Mouse (Mus musculus) neutrophil, adult 5-6 weeks (primary cell): ENCODE results near the gene Dclk3. TPM values are rescaled to one million over a fixed set of nuclear protein-coding genes. Genes with fewer than 3 reads are reported as not detected.

Experiments
- ATAC-seq: fragments of 151-379, 151-347 bp; 2 replicates; pipeline ENCODE4 v1.8.0; 2017; ENCODE audit warnings: mild to moderate bottlenecking, moderate TSS enrichment; ENCODE audit not compliant: insufficient number of reproducible peaks, poor library complexity, low FRiP score, severe bottlenecking; ENCODE audit errors: extremely low read depth
- total RNA-seq: library from RNA; stranded (forward); fragments of 200-1000 nt; gene quantifications from 2 replicates; pipeline ENCODE4 v1.2.3, GENCODE M21; 2017

Dclk3 gene
- total RNA-seq, 1 experiment from 2014 or later = not detected

DNA sequence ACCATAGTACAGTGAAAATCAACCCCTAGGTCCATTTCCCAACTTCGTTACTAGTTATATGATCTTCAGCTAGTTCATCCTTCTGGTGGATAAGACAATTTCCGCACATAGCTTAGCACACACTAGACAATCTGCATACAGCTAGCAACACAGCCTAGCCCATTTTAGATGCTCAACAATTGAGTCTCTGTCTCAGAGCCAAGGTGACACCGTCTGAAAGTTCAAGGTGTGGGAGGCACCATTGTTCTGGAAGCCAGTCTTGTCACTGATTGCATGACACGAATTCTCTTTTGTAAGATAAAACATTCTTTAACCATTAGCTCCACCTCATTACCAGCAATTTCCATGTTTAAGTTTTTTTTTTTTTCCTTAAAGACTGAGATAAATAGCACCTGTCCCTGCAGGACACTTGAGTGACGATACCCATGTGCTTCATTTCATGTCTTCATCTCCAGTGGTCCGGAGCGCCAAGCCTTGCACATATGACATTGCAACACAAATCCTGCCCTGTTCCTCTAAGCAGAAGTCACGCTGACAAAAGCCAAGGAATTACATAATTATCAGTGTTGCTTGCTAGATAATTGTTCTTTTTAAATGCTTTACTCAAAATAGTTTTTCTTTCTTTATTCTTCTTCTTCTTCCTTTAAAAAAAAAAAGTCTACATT, 10.1 kb upstream of the Dclk3 start:
- ATAC-seq = no peak

DNA sequence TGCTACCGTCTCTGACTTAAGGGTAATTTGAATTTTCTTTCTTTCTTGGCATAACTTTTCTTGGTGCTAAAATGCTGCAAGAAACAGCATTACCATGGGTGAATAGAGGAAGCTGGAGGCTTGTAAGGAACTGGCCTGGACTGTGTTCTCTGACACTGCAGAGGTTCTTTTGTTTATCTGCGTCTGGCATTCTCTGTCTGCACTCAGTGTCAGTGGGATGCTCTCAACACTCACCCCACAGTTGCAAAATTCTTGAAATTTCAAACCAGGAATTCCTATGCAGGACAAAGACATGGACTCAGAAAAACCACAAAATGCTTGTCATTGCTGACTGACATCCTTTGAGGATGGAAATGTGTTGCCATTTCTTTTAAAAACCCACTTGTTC, 9.5 kb upstream of the Dclk3 start:
- no peak for ATAC-seq

DNA sequence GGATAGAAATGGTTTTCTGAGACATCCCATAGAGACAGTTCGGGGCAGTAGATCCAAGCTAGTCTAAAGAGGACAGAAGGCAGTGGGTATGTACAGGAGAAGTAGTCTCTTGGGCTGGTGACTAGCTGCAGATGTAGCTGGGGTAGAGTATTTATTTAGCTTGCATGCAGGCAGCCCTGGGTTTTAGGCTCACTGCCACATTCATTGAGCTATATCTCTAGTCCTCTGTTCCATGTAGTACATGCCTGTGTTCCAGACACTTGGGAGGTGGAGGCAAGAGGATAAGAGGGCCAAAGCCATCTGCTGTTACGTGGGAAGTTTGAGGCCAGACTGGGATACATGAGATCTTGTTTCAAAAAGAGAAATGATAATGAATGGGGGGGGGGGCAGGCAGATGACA, 3.5 kb upstream of the Dclk3 start:
- ATAC-seq = no peak

DNA sequence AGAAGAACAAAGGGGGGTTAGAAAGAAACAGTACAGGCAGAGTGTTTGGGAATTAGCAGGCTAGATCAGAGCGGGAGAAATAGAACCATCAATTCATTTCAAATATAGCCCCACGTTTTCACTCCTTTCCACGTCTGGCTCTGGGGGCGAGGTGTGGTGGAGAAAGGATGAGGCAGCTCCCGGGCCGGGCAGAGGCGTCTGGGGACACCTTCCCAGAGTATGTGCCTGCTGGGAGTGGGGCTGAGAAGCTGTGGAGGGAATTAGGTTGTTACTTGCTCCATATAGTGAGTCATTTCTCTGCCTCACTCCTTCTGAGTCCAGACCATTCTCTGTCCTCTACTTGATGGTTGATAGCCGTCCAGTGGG, 938 bp downstream of the Dclk3 start:
- ATAC-seq = no peak

DNA sequence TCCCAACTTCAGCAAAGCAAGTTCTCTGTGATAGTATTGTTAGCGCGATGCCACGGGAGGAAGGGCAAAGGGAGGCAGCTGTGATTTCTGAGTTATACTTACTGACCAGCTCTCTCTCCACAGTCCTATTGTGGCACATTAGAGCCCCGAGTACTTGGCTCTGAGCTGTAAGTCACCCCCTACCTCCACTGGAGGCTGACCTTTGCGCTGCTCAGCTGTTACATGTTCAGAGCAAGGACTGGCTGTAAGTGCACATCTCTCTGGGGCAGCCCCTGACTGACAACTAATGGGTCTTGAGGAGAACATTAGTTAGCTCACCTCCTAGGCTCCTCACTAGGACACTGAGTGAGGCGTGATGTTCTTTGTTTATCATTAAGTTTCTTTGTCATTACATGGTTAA, 1.6 kb downstream of the Dclk3 start:
- ATAC-seq = no peak

DNA sequence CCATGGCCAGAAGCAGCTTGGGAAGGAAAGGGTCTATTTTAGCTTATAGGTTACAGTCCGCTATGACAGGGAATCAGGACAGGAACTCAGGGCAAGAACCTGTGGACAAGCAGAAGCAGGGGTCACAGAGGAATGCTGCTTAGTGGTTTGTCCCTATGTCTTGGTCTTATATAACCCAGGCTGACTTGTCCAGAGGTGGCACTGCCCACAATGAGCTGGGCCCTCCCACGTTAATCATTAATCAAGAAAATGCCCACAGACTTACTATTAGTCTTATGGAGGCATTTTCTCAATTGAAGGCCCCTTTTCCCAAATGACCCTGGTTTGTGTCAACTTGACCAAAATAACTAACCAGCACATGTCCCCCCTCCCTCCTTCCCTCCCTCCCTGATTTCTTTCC, 2.3 kb downstream of the Dclk3 start:
- no peak for ATAC-seq

DNA sequence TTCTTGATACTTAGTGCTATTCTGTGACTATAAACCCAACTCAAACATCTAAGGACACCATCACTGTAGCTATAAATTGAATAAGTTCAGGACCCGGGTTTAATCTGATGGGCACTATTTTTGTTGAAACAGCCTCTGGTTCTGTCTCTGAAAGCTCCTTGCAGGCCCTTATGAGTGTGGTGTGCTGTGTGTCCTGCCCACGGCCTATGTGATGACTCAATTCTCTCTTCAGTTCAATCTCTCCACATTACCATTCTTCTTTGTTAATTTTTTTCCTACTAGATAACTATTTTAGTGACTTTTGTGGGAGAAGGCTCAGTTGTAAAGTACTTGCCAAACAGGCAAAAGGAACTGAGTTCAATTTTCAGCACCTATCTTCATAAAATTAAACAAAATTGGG, 7.3 kb downstream of the Dclk3 start:
- no peak for ATAC-seq

DNA sequence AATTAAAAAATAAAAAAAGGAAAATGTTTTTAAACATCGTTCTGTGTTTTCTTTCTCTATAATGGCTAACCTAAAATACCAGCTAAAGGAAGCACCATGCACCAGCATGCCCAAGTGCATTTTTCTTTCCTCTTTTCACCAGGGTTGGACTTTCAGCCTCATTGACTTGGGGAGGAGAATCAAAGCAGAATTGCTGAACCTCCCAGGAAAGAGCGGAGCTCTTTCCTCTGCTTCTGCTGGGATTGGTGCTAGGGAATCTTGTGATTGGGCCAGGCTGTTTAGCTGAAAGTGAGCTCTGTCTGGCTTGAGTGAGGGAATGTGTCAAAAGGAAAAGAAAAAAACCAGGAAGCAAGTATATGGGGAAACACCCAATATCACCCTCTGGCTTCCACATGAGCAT, 10.1 kb downstream of the Dclk3 start:
- ATAC-seq = no peak

DNA sequence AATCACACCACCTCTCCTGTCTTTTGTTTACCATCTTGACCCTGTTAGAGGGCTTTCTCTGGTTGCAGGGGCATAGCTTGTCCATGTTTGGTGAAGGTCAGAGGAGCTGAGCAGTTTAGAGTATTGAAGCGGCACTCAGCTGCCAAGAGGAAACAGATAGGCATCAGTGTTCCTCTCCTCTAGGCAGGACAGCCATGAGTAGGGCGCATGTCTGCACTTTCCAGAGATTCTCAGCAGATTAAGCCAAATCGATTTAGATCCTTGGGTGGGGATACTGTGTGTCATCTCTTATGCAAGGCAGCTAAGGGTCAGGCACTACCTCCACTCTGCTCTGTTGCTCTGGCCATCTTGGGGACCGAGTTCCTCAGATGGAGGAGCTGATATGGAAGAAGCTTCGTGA, 11.0 kb downstream of the Dclk3 start:
- ATAC-seq = no peak

DNA sequence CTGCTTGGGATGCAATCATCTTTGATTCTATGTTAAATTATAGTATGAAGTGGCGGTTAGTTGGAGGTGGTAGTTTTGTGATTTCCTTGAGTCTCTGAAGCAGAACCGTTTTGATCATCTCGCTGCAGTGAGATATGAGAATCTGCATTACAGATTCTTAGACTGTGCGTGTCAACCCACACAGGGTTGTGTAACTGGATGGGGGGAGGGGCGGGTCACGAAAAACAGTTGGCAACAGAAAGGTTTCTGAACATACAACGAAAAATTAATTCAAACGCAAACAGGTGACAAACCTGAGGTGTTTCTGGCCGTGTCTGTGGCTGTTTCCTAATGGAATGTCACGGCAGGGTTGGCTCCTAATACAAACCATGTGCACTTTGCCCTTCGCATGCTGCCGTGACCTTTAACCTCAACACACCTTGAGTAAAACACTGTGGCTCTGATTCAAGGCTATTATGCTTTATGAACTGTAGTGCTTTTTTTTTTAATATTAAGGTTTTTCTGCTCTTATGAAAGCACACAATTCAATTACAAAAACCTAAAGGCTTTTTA, 12.0 kb downstream of the Dclk3 start:
- ATAC-seq = no peak

DNA sequence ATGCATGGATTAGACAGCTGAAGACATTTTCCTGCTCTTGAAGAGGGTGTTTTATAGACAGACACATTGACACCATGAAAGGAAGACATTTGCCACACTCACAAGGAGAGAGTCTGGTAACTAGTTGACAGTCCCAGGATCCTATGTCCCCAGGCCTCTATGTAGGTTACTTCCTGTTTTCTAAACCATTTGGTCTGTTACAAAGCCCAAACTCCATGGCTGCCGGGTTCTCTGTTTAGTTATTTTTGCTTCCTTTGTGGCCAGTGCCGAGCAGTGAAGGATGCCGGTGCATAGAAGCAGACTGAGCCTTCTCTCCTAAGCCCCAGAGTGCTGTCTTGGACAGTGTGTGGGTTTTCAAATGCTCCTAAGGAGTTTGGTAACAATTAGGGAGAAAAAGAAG, 15.0 kb downstream of the Dclk3 start:
- no peak for ATAC-seq

DNA sequence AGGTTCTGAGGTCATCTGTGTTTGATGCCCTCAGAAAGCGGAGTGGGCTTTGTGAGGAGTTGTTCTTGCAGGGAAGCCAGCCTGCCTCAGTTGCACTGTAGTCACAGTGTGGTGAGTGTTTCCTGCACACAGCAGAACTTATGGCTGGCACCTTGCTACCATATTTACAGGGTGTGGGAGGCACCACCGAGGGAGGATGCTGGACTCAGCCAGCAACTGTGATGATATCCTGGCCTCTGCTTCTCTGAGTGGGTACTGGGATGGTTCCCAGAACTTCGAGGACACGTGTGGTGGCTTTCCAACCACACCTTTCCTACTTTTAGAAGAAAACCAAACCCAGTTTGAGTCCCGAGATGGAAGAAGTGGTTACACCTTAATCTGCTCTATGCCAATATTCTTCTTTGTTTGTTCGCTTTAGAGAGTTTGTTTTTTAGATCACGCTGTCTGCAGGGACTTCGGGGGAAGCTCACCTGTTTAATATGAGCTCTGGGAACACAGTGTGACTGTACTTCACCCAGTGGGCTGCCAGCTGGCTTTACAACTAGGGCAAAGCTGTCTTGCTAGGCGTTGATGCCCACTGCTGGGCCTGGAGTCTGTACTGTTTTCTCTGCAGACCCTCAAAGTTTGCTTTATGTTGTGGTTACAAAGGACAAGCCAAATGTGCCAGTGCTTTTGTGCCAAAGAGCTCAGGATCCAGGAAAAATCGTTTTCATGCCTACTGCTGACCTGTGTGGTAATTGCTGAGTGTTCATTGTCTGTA, 18.5 kb downstream of the Dclk3 start:
- ATAC-seq = no peak

DNA sequence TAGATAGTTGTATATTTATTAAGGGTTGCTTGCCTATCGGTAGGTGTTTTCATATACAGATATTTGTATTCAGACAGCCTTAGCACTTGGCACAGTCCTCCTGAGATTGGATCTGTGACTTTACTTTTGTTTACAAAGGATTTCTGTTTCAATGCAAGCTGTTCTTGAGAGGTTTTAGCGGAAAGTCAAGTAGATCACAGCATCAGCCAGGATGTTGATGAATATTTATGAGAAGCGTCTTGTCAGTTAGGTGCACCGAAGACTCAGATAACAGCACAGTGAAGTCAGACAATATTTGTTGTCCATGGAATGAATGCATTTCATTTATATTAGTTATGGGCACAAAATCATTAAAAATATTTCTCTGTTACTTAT, 19.0 kb downstream of the Dclk3 start:
- no peak for ATAC-seq

DNA sequence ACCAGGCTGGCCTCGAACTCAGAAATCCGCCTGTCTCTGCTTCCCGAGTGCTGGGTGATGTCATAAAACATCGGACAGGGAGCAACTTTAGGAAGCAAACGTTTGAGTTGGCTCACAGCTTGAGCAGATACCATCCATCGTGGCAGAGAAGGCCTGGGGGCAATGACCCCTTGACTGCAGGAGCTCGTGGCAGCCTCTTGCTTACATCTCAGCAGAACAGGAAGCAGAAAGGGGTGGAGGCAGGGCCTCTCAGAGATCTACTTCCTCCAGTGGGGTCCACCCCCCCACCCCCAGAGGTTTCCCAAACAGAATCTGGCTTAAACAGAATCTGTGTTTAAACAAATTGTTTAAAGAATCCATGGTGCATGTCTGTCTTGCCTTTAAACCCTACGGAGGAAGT, 20.6 kb downstream of the Dclk3 start:
- ATAC-seq = no peak

DNA sequence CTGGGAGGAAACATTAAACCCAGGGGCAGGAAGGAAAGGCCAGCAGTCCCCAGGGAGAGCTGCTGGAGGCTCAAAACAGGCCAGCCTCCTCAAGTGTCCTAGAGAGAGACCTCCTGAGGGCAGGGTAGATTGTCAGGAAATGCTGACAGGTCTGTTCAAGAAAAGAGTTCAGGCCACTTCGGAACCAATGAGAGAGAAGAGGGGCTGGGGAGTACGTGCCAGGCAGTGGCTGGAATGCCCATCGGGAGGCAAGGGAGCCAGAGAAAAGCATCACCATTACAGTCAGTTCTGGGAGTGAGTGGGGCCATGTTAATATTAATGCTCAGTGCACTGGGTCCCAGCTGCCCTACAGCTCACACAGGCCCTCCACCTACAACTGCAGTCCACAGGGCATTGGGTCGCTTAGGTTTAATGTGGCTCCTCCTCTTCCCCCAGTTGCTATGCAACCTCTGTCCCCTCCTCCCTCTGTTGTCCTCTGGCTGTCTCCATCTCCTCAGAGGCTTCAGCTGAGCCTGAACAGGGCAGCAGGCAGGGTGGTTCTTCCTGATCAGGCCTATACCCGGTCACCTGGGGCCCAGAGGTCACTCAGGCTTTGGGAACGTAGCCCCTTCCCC, 21.4 kb downstream of the Dclk3 start:
- no peak for ATAC-seq

DNA sequence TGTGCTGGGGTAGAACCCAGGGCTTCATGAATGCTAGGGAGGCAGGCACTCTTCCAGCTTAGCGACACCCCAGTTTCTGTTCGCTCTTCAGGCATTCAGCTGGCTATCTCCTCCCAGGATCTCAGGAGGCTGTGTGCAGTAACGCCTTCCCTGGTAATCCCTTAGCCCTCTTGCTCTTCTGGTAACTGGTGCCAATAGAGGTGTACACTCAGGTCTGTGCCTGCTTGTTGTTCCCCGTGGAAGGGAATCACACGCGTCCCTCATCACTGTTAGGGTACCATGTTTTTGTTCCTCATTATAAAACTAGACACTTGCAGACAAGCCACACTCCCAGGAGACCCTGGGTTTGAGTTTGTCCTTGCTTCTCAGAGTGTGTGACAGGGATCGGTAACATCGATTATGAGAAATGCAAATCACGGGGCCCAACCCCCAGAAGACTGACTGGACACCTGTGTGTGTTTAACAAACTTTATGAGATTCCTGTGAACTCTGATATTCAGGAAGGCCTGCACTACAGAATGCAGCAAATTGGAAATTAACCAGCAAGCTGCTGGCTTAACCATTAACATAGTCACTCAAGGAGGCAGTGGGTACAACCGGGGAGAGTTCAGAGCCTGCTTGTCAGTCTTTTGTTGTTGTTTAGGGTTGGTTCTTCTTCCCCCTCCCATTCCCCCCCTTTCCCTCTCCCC, 22.7 kb downstream of the Dclk3 start:
- ATAC-seq = no peak

DNA sequence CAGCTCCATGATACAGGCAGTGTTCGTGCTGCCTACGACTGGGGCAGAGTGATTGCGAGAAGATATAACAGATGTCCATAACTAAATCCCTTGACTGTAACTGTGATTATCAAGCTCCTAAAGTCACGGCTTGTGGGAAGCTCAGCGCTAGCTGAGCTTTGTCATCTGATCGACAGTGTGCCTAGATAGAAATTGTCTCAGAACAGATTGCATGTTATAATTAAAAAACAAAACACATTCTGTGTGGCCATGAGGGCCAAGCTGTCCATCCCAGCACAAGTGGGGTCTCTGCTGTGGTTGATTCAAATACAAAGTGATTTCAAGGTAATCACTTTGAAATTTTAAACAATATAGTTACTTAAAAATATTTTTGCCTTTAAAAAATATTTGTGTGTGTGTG, 26.8 kb downstream of the Dclk3 start:
- no peak for ATAC-seq

DNA sequence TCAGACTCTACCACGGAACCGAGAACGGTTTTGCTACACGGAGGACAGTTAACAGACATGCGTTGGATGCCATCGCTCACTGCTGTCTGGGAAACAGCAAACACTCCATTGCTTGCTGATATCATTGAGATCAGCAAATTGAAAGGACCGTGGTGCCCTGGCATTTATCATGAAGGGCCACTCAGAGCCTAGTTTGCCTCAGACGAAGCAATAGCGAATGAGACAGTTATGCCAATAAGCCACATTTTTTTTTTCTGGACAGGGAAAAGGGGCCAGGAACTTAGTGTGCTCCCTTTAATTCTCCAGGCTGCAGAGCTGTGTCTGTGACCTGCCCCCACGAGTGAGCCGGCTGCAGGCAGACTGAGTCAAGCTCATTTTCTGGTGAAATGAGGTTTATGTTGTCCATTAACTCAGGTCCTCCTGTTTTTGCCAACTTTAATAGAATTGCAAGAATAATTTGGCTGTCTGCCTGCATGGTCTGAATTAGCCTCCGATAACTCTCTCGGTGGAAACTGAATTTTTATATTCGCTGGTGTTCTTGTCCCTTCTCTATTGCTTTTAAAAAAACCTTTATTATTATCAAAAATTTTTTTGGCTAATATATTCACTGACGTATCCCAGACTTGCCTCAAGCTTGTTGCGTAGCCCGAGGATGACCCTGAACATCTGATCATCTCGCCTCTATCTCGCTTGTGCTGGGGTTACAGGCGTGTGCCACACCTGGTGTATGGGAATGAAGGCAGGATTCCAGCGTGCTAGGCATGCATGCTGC, 35.0 kb downstream of the Dclk3 start:
- ATAC-seq = no peak

DNA sequence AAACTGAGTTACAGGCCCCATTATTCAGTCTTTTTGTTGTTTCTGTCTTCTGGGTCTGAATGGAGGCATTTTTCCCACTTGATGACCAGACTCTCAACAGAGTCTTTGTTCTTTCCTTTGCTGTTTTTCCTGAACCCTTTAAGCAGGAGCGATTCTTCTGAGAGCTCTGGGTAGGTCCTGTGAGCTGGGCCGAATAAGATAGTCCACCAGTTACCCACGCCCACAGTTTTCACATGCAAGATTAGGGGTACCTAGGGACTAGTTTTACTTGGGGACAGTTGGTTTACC, 35.5 kb downstream of the Dclk3 start:
- ATAC-seq = no peak
